Comparison of ENCODE assay signal across 24 mouse cellular contexts in genomic region chr4:149182192-149182591, GRCm38 (mm10). TPM values are rescaled to one million over a fixed set of nuclear protein-coding genes. Genes with fewer than 3 reads are reported as not detected.
DNase-seq lines count a peak whose midpoint lies in the region; ATAC-seq lines count a peak whose summit lies in the region.
"Had no signal": no experiment of that assay in that cellular context is flagged by ENCODE, and none has a peak within 500 bp of the region (broad histone marks: within the 10 kb centered on the region; RNA-seq: fewer than 3 reads in every experiment).

No protein-coding gene starts in this region.

- 86% methylated on average over 7 of the region's 7 CpGs for WGBS in heart, embryonic 11.5 days (ENCODE audit: insufficient replicate concordance)
- 67% methylated on average over 7 of the region's 7 CpGs for WGBS in lung, embryonic 16.5 days
- 91% methylated on average over 7 of the region's 7 CpGs for WGBS in forebrain, embryonic 16.5 days

- no peaks in the 10 kb centered on the region for H3K27me3 ChIP-seq in heart, embryonic 11.5 days (ENCODE audit: control insufficient read depth, insufficient read depth, low read length)
- H3K27me3 ChIP-seq in lung, embryonic 16.5 days (ENCODE audit: control insufficient read depth, insufficient read depth, low read depth, low read length): no peaks in the 10 kb centered on the region
- H3K27me3 ChIP-seq in forebrain, embryonic 16.5 days (replicated peaks; ENCODE audit: control insufficient read depth, insufficient read depth, low read length): no peaks in the 10 kb centered on the region
- H3K27me3 ChIP-seq: embryonic facial prominence, embryonic 15.5 days; hindbrain, embryonic 13.5 days had no signal

- no peak overlapping the region for H3K27ac ChIP-seq in heart, embryonic 11.5 days (ENCODE audit: low read depth, low read length)
- peak overlapping the region; percentile 49 for H3K27ac ChIP-seq in brown adipose tissue, adult 24 weeks (replicated peaks; ENCODE audit: low read depth, low read length)
- H3K27ac ChIP-seq in lung, embryonic 16.5 days (ENCODE audit: low read length): no peak overlapping the region
- H3K27ac ChIP-seq in forebrain, embryonic 16.5 days (ENCODE audit: low read length): no peak overlapping the region
- H3K27ac ChIP-seq: embryonic facial prominence, embryonic 15.5 days; hindbrain, embryonic 13.5 days; left cerebral cortex, adult 2 months; midbrain, embryonic 10.5 days; stomach, postnatal 0 days had no signal

- peaks cover 9% of the 10 kb centered on the region; the same call in 1 of the 2 replicates for H3K36me3 ChIP-seq in heart, embryonic 11.5 days (ENCODE audit: control insufficient read depth, insufficient read depth, low read length)
- peaks cover 20% of the 10 kb centered on the region for H3K36me3 ChIP-seq in lung, embryonic 16.5 days (ENCODE audit: control insufficient read depth, insufficient read depth, low read length)
- peaks cover 65% of the 10 kb centered on the region for H3K36me3 ChIP-seq in forebrain, embryonic 16.5 days (ENCODE audit: control insufficient read depth, insufficient read depth)

- DNase-seq in heart, adult 8-10 months (ENCODE audit: low spot score): peak; percentile 41
- no peak for DNase-seq in cerebellum, adult 18-20 months
- DNase-seq: adrenal gland, adult 8-10 months; cerebellum, adult 11-12 months; kidney, adult 9 months; layer of hippocampus, adult 9-11 months; left cerebral cortex, postnatal 4 days; right cerebral cortex, postnatal 4 days had no signal

- 0 out of 2 replicates have a peak, but pooled peaks cover 5% of the 10 kb centered on the region for H3K4me1 ChIP-seq in heart, embryonic 11.5 days (ENCODE audit: control insufficient read depth, insufficient read depth, low read length)
- H3K4me1 ChIP-seq in brown adipose tissue, adult 24 weeks (ENCODE audit: control insufficient read depth, insufficient read depth, insufficient read length, low read length): peaks cover 8% of the 10 kb centered on the region
- peaks cover 6% of the 10 kb centered on the region; the same call in 1 of the 2 replicates for H3K4me1 ChIP-seq in lung, embryonic 16.5 days (replicated peaks; ENCODE audit: control insufficient read depth, insufficient read depth, low read length)
- no peaks in the 10 kb centered on the region for H3K4me1 ChIP-seq in forebrain, embryonic 16.5 days (replicated peaks; ENCODE audit: control insufficient read depth, insufficient read depth, low read length)
- H3K4me1 ChIP-seq: embryonic facial prominence, embryonic 15.5 days; hindbrain, embryonic 13.5 days had no signal

- no peak overlapping the region for H3K9ac ChIP-seq in heart, embryonic 11.5 days (ENCODE audit: low read depth, low read length)
- no peak overlapping the region for H3K9ac ChIP-seq in lung, embryonic 16.5 days (ENCODE audit: low read length)
- no peak overlapping the region for H3K9ac ChIP-seq in forebrain, embryonic 16.5 days (replicated peaks; ENCODE audit: low read depth, low read length)
- H3K9ac ChIP-seq: embryonic facial prominence, embryonic 15.5 days; forebrain, postnatal 0 days; hindbrain, embryonic 13.5 days; lung, embryonic 14.5 days had no signal

- H3K9me3 ChIP-seq in heart, embryonic 11.5 days (replicated peaks; ENCODE audit: control insufficient read depth, low read length): no peaks in the 10 kb centered on the region
- H3K9me3 ChIP-seq in lung, embryonic 16.5 days (ENCODE audit: control insufficient read depth, low read length): no peaks in the 10 kb centered on the region
- no peaks in the 10 kb centered on the region for H3K9me3 ChIP-seq in forebrain, embryonic 16.5 days (ENCODE audit: control insufficient read depth, low read length)
- H3K9me3 ChIP-seq: embryonic facial prominence, embryonic 15.5 days; hindbrain, embryonic 13.5 days; midbrain, embryonic 10.5 days had no signal

- ATAC-seq in heart, embryonic 11.5 days (replicated peaks; ENCODE audit: insufficient number of reproducible peaks, low FRiP score, low TSS enrichment): no peak
- ATAC-seq in lung, embryonic 16.5 days (ENCODE audit: low read depth): peak; percentile 63
- peak; percentile 55 for ATAC-seq in megakaryocyte, adult 5-6 weeks (ENCODE audit: poor library complexity, severe bottlenecking)
- ATAC-seq in forebrain, embryonic 16.5 days: no peak
- ATAC-seq: forebrain, postnatal 0 days had no signal

- no peak overlapping the region for H3K4me2 ChIP-seq in heart, embryonic 11.5 days
- H3K4me2 ChIP-seq in lung, embryonic 16.5 days (ENCODE audit: low read depth, low read length): no peak overlapping the region
- H3K4me2 ChIP-seq in forebrain, embryonic 16.5 days (ENCODE audit: low read length): no peak overlapping the region
- H3K4me2 ChIP-seq: embryonic facial prominence, embryonic 15.5 days; hindbrain, embryonic 13.5 days; lung, embryonic 14.5 days had no signal

- H3K4me3 ChIP-seq in heart, embryonic 11.5 days (ENCODE audit: low read depth, low read length): no peak overlapping the region
- no peak overlapping the region for H3K4me3 ChIP-seq in brown adipose tissue, adult 24 weeks (ENCODE audit: insufficient read depth, low read depth, low read length)
- no peak overlapping the region for H3K4me3 ChIP-seq in lung, embryonic 16.5 days (ENCODE audit: low read length)
- H3K4me3 ChIP-seq in forebrain, embryonic 16.5 days (replicated peaks; ENCODE audit: low read length): no peak overlapping the region
- H3K4me3 ChIP-seq: embryonic facial prominence, embryonic 15.5 days; hindbrain, embryonic 13.5 days; left cerebral cortex, adult 2 months; midbrain, embryonic 10.5 days had no signal

RNA-seq across cellular contexts. Expression of gene Pgd, which starts 15.6 kb away (rescaled TPM):
- total RNA-seq in heart, adult 8-10 months (2022): 10 to 100 TPM; 37.5 to 47.2 (median 42.3) TPM
- 37.2 and 37.8 TPM in 2 replicates for polyA plus RNA-seq in heart, embryonic 11.5 days (2014; fragmentation: Nextera tagmentation; extraction: Ambion mirVana)
- polyA plus RNA-seq in brown adipose tissue, adult 24 weeks (2012; ENCODE audit: insufficient read depth, insufficient read length, missing spikeins): 583 and 610 TPM in 2 replicates
- polyA plus RNA-seq in lung, embryonic 16.5 days (2015; fragmentation: Nextera tagmentation; extraction: Ambion mirVana): 108 and 115 TPM in 2 replicates
- 163 and 175 TPM in 2 replicates for total RNA-seq in megakaryocyte, adult 5-6 weeks (2015)
- 146 and 161 TPM in 2 replicates for total RNA-seq in megakaryocyte, adult 5-6 weeks (2017)
- polyA plus RNA-seq in forebrain, embryonic 16.5 days (2015; fragmentation: Nextera tagmentation; extraction: Ambion mirVana): 94.6 and 94.7 TPM in 2 replicates

RNA-seq across cellular contexts. Expression of gene Cenps, which starts 44.8 kb away (rescaled TPM):
- 10 to 100 TPM in 2 of 4 experiments, 1 to 10 TPM in 2; 6.5 to 10.8 (median 9.4) TPM for total RNA-seq in heart, adult 8-10 months (2022)
- 30.1 and 33.3 TPM in 2 replicates for polyA plus RNA-seq in heart, embryonic 11.5 days (2014; fragmentation: Nextera tagmentation; extraction: Ambion mirVana)
- not detected in 2 replicates for polyA plus RNA-seq in brown adipose tissue, adult 24 weeks (2012; ENCODE audit: insufficient read depth, insufficient read length, missing spikeins)
- polyA plus RNA-seq in lung, embryonic 16.5 days (2015; fragmentation: Nextera tagmentation; extraction: Ambion mirVana): 32.7 and 35.5 TPM in 2 replicates
- 13.0 and 15.8 TPM in 2 replicates for total RNA-seq in megakaryocyte, adult 5-6 weeks (2015)
- 7.7 and 18.6 TPM in 2 replicates for total RNA-seq in megakaryocyte, adult 5-6 weeks (2017)
- 22.2 and 24.9 TPM in 2 replicates for polyA plus RNA-seq in forebrain, embryonic 16.5 days (2015; fragmentation: Nextera tagmentation; extraction: Ambion mirVana)

RNA-seq across cellular contexts. Expression of gene Cort, which starts 55.6 kb away (rescaled TPM):
- total RNA-seq in heart, adult 8-10 months (2022): 1 to 10 TPM in 1 of 4 experiments, under 1 TPM in 2, not detected in 1; 0.41 to 1.1 (median 0.84) TPM
- polyA plus RNA-seq in heart, embryonic 11.5 days (2014; fragmentation: Nextera tagmentation; extraction: Ambion mirVana): 0.24 and 0.46 TPM in 2 replicates
- not detected in 2 replicates for polyA plus RNA-seq in brown adipose tissue, adult 24 weeks (2012; ENCODE audit: insufficient read depth, insufficient read length, missing spikeins)
- polyA plus RNA-seq in lung, embryonic 16.5 days (2015; fragmentation: Nextera tagmentation; extraction: Ambion mirVana): 0.44 TPM in 1 of 2 replicates, not detected in the other
- not detected in 2 replicates for total RNA-seq in megakaryocyte, adult 5-6 weeks (2015)
- total RNA-seq in megakaryocyte, adult 5-6 weeks (2017): 0.51 TPM in 1 of 2 replicates, not detected in the other
- polyA plus RNA-seq in forebrain, embryonic 16.5 days (2015; fragmentation: Nextera tagmentation; extraction: Ambion mirVana): 1.4 and 1.8 TPM in 2 replicates
- total RNA-seq: neutrophil, adult 5-6 weeks had no signal
- polyA plus RNA-seq: heart, embryonic 16.5 days; intestine, embryonic 14.5 days; lung, embryonic 14.5 days; stomach, postnatal 0 days; thymus, postnatal 0 days had no signal

Comparison
In these comparisons a context has a peak if more than half of its experiments do, and no peak if none do; other contexts are left out.
1. ATAC-seq: peak in lung, embryonic 16.5 days (single experiment) and megakaryocyte, adult 5-6 weeks (single experiment); none in heart, embryonic 11.5 days (single experiment) and forebrain, embryonic 16.5 days (single experiment).
2. RNA of gene Cenps, which starts 44.8 kb away (polyA plus RNA-seq): 32.7 to 35.5 TPM in lung, embryonic 16.5 days, 30.1 to 33.3 TPM in heart, embryonic 11.5 days and 22.2 to 24.9 TPM in forebrain, embryonic 16.5 days; not detected in brown adipose tissue, adult 24 weeks; every median in the first group is over 10 times any median in the second.